8 mouse cellular contexts compared by ENCODE assay signal in genomic region chr19:8988346-8989065, GRCm38 (mm10). TPM values are rescaled to one million over a fixed set of nuclear protein-coding genes. Genes with fewer than 3 reads are reported as not detected.
DNase-seq lines count a peak whose midpoint lies in the region; ATAC-seq and TF ChIP-seq lines count a peak whose summit lies in the region.

No protein-coding gene starts in this region.

- H3K9me3 ChIP-seq in embryonic facial prominence, embryonic 13.5 days = no peaks in the 10 kb centered on the region
- H3K9me3 ChIP-seq in intestine, postnatal 0 days (ENCODE audit: control insufficient read depth) = no peaks in the 10 kb centered on the region
- H3K9me3 ChIP-seq in midbrain, embryonic 16.5 days (replicated peaks; ENCODE audit: control insufficient read depth, low read length, poor library complexity, severe bottlenecking) = no peaks in the 10 kb centered on the region

- H3K27me3 ChIP-seq in kidney, adult 2 months (replicated peaks; ENCODE audit: control insufficient read depth, insufficient read depth, low read length) = no peaks in the 10 kb centered on the region
- no peaks in the 10 kb centered on the region for H3K27me3 ChIP-seq in embryonic facial prominence, embryonic 13.5 days
- no peaks in the 10 kb centered on the region for H3K27me3 ChIP-seq in intestine, postnatal 0 days (replicated peaks; ENCODE audit: control insufficient read depth, insufficient read depth, low read length)
- peaks cover 13% of the 10 kb centered on the region for H3K27me3 ChIP-seq in midbrain, embryonic 16.5 days (ENCODE audit: control insufficient read depth, insufficient read depth, low read depth, low read length)

- ATAC-seq in embryonic facial prominence, embryonic 13.5 days (ENCODE audit: insufficient number of reproducible peaks, insufficient read depth, low FRiP score, low TSS enrichment, low read depth) = no peak
- peak; percentile 50 for ATAC-seq in intestine, postnatal 0 days
- ATAC-seq in midbrain, embryonic 16.5 days = no peak

- peak overlapping the region; percentile 79 for H3K4me2 ChIP-seq in embryonic facial prominence, embryonic 13.5 days
- peak overlapping the region; percentile 87 for H3K4me2 ChIP-seq in intestine, postnatal 0 days (replicated peaks; ENCODE audit: low read depth)
- H3K4me2 ChIP-seq in midbrain, embryonic 16.5 days (ENCODE audit: low read length) = peak overlapping the region; percentile 66

- H3K4me1 ChIP-seq in kidney, adult 2 months (ENCODE audit: control insufficient read depth, insufficient read depth, low read length) = peaks cover 17% of the 10 kb centered on the region; the same call in 1 of the 2 replicates
- peaks cover 66% of the 10 kb centered on the region for H3K4me1 ChIP-seq in embryonic facial prominence, embryonic 13.5 days
- H3K4me1 ChIP-seq in intestine, postnatal 0 days (replicated peaks; ENCODE audit: control insufficient read depth, insufficient read depth, low read length) = peaks cover 28% of the 10 kb centered on the region
- peaks cover 35% of the 10 kb centered on the region for H3K4me1 ChIP-seq in midbrain, embryonic 16.5 days (ENCODE audit: control insufficient read depth, insufficient read depth, low read length)

- no peaks in the 10 kb centered on the region for H3K36me3 ChIP-seq in kidney, adult 2 months (ENCODE audit: control insufficient read depth, insufficient read depth, low read length)
- no peaks in the 10 kb centered on the region for H3K36me3 ChIP-seq in embryonic facial prominence, embryonic 13.5 days
- H3K36me3 ChIP-seq in intestine, postnatal 0 days (ENCODE audit: control insufficient read depth, insufficient read depth) = no peaks in the 10 kb centered on the region
- H3K36me3 ChIP-seq in midbrain, embryonic 16.5 days (ENCODE audit: control insufficient read depth, insufficient read depth, low read length) = no peaks in the 10 kb centered on the region

- TF ChIP-seq POLR2A in kidney, adult 2 months (IDR thresholded peaks at IDR 0.05; ENCODE audit: low read depth, low read length) = no peak

- H3K9ac ChIP-seq in embryonic facial prominence, embryonic 13.5 days = peak overlapping the region; percentile 97
- H3K9ac ChIP-seq in intestine, postnatal 0 days (ENCODE audit: low read depth, low read length) = peak overlapping the region; percentile 92
- peak overlapping the region; percentile 59; the same call in 1 of the 2 replicates for H3K9ac ChIP-seq in midbrain, embryonic 16.5 days (ENCODE audit: low read depth, low read length)

- intact Hi-C loops in left cerebral cortex, postnatal 10 days (cut with DNase I) = no loop called here

- WGBS in kidney, adult 2 months = 38% methylated on average over 15 of the region's 15 CpGs
- 10% methylated on average over 15 of the region's 15 CpGs for WGBS in embryonic facial prominence, embryonic 13.5 days
- WGBS in intestine, postnatal 0 days = 26% methylated on average over 15 of the region's 15 CpGs
- WGBS in midbrain, embryonic 16.5 days = 16% methylated on average over 15 of the region's 15 CpGs

- 0 out of 2 replicates have a peak overlapping the region, but pooled peaks have one; percentile 17 for H3K27ac ChIP-seq in kidney, adult 2 months (ENCODE audit: insufficient read depth, low read depth, low read length)
- peak overlapping the region; percentile 100 for H3K27ac ChIP-seq in embryonic facial prominence, embryonic 13.5 days
- peak overlapping the region; percentile 96 for H3K27ac ChIP-seq in intestine, postnatal 0 days (ENCODE audit: low read depth, low read length)
- H3K27ac ChIP-seq in midbrain, embryonic 16.5 days (ENCODE audit: low read length) = no peak overlapping the region

- DNase-seq in kidney, adult 2 months = peak; percentile 82
- no peak for DNase-seq in kidney, adult 18-20 months
- DNase-seq in urinary bladder, postnatal 10 days (ENCODE audit: low spot score) = no peak
- no peak for DNase-seq in ovary, postnatal 36 days (ENCODE audit: low spot score)
- no peak for DNase-seq in left cerebral cortex, postnatal 10 days (ENCODE audit: extremely low spot score in 1 of 2, low spot score in 2 of 2)

- TF ChIP-seq CTCF in kidney, adult 2 months (conservative IDR thresholded peaks at IDR 0.05; ENCODE audit: insufficient read depth, insufficient read length, low read depth, low read length) = no peak
- TF ChIP-seq CTCF in intestine, postnatal 0 days (IDR thresholded peaks at IDR 0.05; ENCODE audit: low read depth) = 0 out of 2 replicates have a peak, but pooled peaks have one; percentile 6

- H3K4me3 ChIP-seq in kidney, adult 2 months (ENCODE audit: insufficient read depth, low read depth, low read length) = peak overlapping the region; percentile 97
- H3K4me3 ChIP-seq in embryonic facial prominence, embryonic 13.5 days = peak overlapping the region; percentile 91
- peak overlapping the region; percentile 78 for H3K4me3 ChIP-seq in intestine, postnatal 0 days (ENCODE audit: low read depth, low read length)
- peak overlapping the region; percentile 41 for H3K4me3 ChIP-seq in midbrain, embryonic 16.5 days (ENCODE audit: low read depth, low read length)

RNA-seq across cellular contexts. Expression of gene Ahnak, which starts 0.6 kb away (rescaled TPM):
- polyA plus RNA-seq in kidney, adult 2 months (2012; rRNA removed) = 11.9 TPM in 2 replicates
- 51.0 and 57.8 TPM in 2 replicates for polyA plus RNA-seq in embryonic facial prominence, embryonic 13.5 days (2015; fragmentation: Nextera tagmentation; extraction: Ambion mirVana)
- polyA plus RNA-seq in intestine, postnatal 0 days (2015; fragmentation: Nextera tagmentation; extraction: Ambion mirVana) = 26.2 and 30.1 TPM in 2 replicates
- polyA plus RNA-seq in midbrain, embryonic 16.5 days (2015; fragmentation: Nextera tagmentation; extraction: Ambion mirVana) = 2.7 and 3.2 TPM in 2 replicates
- total RNA-seq in left cerebral cortex, postnatal 10 days (2021) = 10 to 100 TPM; 14.5 to 17.8 TPM

RNA-seq across cellular contexts. Expression of gene Eef1g, which starts 21.7 kb away (rescaled TPM):
- polyA plus RNA-seq in kidney, adult 2 months (2012; rRNA removed) = 203 and 236 TPM in 2 replicates
- 481 and 529 TPM in 2 replicates for polyA plus RNA-seq in embryonic facial prominence, embryonic 13.5 days (2015; fragmentation: Nextera tagmentation; extraction: Ambion mirVana)
- 164 and 168 TPM in 2 replicates for polyA plus RNA-seq in intestine, postnatal 0 days (2015; fragmentation: Nextera tagmentation; extraction: Ambion mirVana)
- 283 and 293 TPM in 2 replicates for polyA plus RNA-seq in midbrain, embryonic 16.5 days (2015; fragmentation: Nextera tagmentation; extraction: Ambion mirVana)
- 100 to 1,000 TPM; 228 to 251 TPM for total RNA-seq in left cerebral cortex, postnatal 10 days (2021)

RNA-seq across cellular contexts. Expression of gene Tut1, which starts 34.9 kb away (rescaled TPM):
- 14.1 and 14.3 TPM in 2 replicates for polyA plus RNA-seq in kidney, adult 2 months (2012; rRNA removed)
- polyA plus RNA-seq in embryonic facial prominence, embryonic 13.5 days (2015; fragmentation: Nextera tagmentation; extraction: Ambion mirVana) = 33.6 and 34.5 TPM in 2 replicates
- 10.7 and 11.1 TPM in 2 replicates for polyA plus RNA-seq in intestine, postnatal 0 days (2015; fragmentation: Nextera tagmentation; extraction: Ambion mirVana)
- 25.6 and 26.2 TPM in 2 replicates for polyA plus RNA-seq in midbrain, embryonic 16.5 days (2015; fragmentation: Nextera tagmentation; extraction: Ambion mirVana)
- 10 to 100 TPM; 14.6 to 16.0 TPM for total RNA-seq in left cerebral cortex, postnatal 10 days (2021)

RNA-seq across cellular contexts. Expression of gene Mta2, which starts 46.8 kb away (rescaled TPM):
- 16.9 and 19.8 TPM in 2 replicates for polyA plus RNA-seq in kidney, adult 2 months (2012; rRNA removed)
- 187 and 189 TPM in 2 replicates for polyA plus RNA-seq in embryonic facial prominence, embryonic 13.5 days (2015; fragmentation: Nextera tagmentation; extraction: Ambion mirVana)
- 53.1 and 54.1 TPM in 2 replicates for polyA plus RNA-seq in intestine, postnatal 0 days (2015; fragmentation: Nextera tagmentation; extraction: Ambion mirVana)
- polyA plus RNA-seq in midbrain, embryonic 16.5 days (2015; fragmentation: Nextera tagmentation; extraction: Ambion mirVana) = 108 and 121 TPM in 2 replicates
- 10 to 100 TPM; 50.2 to 52.4 TPM for total RNA-seq in left cerebral cortex, postnatal 10 days (2021)

RNA-seq across cellular contexts. Expression of gene Eml3, which starts 59.2 kb away (rescaled TPM):
- polyA plus RNA-seq in kidney, adult 2 months (2012; rRNA removed) = 35.1 and 35.7 TPM in 2 replicates
- 32.3 and 32.8 TPM in 2 replicates for polyA plus RNA-seq in embryonic facial prominence, embryonic 13.5 days (2015; fragmentation: Nextera tagmentation; extraction: Ambion mirVana)
- 12.0 and 13.6 TPM in 2 replicates for polyA plus RNA-seq in intestine, postnatal 0 days (2015; fragmentation: Nextera tagmentation; extraction: Ambion mirVana)
- 8.6 and 9.1 TPM in 2 replicates for polyA plus RNA-seq in midbrain, embryonic 16.5 days (2015; fragmentation: Nextera tagmentation; extraction: Ambion mirVana)
- total RNA-seq in left cerebral cortex, postnatal 10 days (2021) = 1 to 10 TPM; 7.5 to 8.5 TPM

Comparison
In these comparisons a context has a peak if more than half of its experiments do, and no peak if none do; other contexts are left out.
1. H3K4me3 ChIP-seq: peak in every context shown above with its lines; median percentile 97 in kidney, adult 2 months; 91 in embryonic facial prominence, embryonic 13.5 days; 78 in intestine, postnatal 0 days; 41 in midbrain, embryonic 16.5 days.